Mouse (Mus musculus) liver, embryonic 14.5 days (tissue): ENCODE measurements around the gene Gna11. TPM values are rescaled to one million over a fixed set of nuclear protein-coding genes. Genes with fewer than 3 reads are reported as not detected.

ENCODE experiments used
- ATAC-seq: fragments of 200-750 bp; cut with Nextera tagmentation; 2 replicates; pipeline ENCODE4 v1.8.0; 2017; ENCODE audit warnings: moderate number of reproducible peaks, mild to moderate bottlenecking, moderate library complexity; ENCODE audit not compliant: insufficient read depth
- DNase-seq, 3 experiments: peaks; one replicate each; pipeline ENCODE4 v3.0.0-alpha.2; 2012 to 2013; ENCODE audit warnings: low read depth in 3 of 3, low spot score in 3 of 3
- H3K27ac ChIP-seq: fragments of 300-500 bp; sonication (generic); 2 replicates; pipeline ENCODE4 v1.5.1; 2014; ENCODE audit warnings: moderate library complexity, mild to moderate bottlenecking, control low read depth, inconsistent platforms
- H3K27me3 ChIP-seq: fragments of 300-500 bp; sonication (generic); 2 replicates; pipeline ENCODE4 v1.6.1; 2014; ENCODE audit warnings: mild to moderate bottlenecking, low read length, moderate library complexity; ENCODE audit not compliant: control insufficient read depth, insufficient read depth
- H3K36me3 ChIP-seq: fragments of 300-500 bp; sonication (generic); replicated peaks from 2 replicates; pipeline ENCODE4 v1.6.1; 2014; ENCODE audit warnings: low read depth; ENCODE audit not compliant: control insufficient read depth, insufficient read depth
- H3K4me1 ChIP-seq, 2 experiments: fragments of 200-500 bp in 1 of 2; fragments of 300-500 bp in 1 of 2; sonication (generic) in 1 of 2; replicated peaks; 2 replicates each; pipeline ENCODE4 v1.6.1; 2012 to 2014; ENCODE audit warnings: antibody characterized with exemption in 1 of 2, inconsistent platforms in 1 of 2, low read length in 1 of 2; ENCODE audit not compliant: control insufficient read depth in 2 of 2, insufficient read depth in 2 of 2
- H3K4me2 ChIP-seq: fragments of 300-500 bp; sonication (generic); 2 replicates; pipeline ENCODE4 v1.6.1; 2014; ENCODE audit warnings: low read depth, mild to moderate bottlenecking, control low read depth, moderate library complexity
- H3K4me3 ChIP-seq, 2 experiments: fragments of 200-500 bp in 1 of 2; fragments of 300-500 bp in 1 of 2; sonication (generic) in 1 of 2; 2 replicates each; pipeline ENCODE4 v1.5.1; 2012 to 2014; ENCODE audit warnings: low read depth in 2 of 2, low read length in 2 of 2, mild to moderate bottlenecking in 2 of 2, control low read depth in 1 of 2, inconsistent platforms in 1 of 2, moderate library complexity in 1 of 2; ENCODE audit not compliant: insufficient read depth in 1 of 2
- H3K9ac ChIP-seq: fragments of 300-500 bp; sonication (generic); replicated peaks from 2 replicates; pipeline ENCODE4 v1.6.1; 2014; ENCODE audit warnings: mild to moderate bottlenecking, control low read depth, moderate library complexity
- H3K9me3 ChIP-seq: fragments of 300-500 bp; sonication (generic); 2 replicates; pipeline ENCODE4 v1.6.1; 2016; ENCODE audit warnings: low read length, mixed read lengths; ENCODE audit not compliant: control insufficient read depth
- CTCF ChIP-seq: IDR thresholded peaks from 2 replicates; pipeline ENCODE4 v1.5.1; 2016; ENCODE audit warnings: antibody characterized with exemption, low read depth, control low read depth
- EP300 ChIP-seq: IDR thresholded peaks from 2 replicates; pipeline ENCODE4 v1.6.1; 2016; ENCODE audit warnings: antibody characterized with exemption, low read depth
- WGBS: fragments of 180-500 bp; shearing (Covaris S2); extraction: QIAGEN DNeasy Blood & Tissue Kit; methylation state at CpG from one replicate; pipeline ENCODE4 v1.1.7; 2014; ENCODE audit not compliant: insufficient replicate concordance; 5-methylcytosine and 5-hydroxymethylcytosine counted together
- polyA plus RNA-seq, 2 experiments: library from polyadenylated mRNA; depleted of rRNA in 1 of 2; stranded (reverse) in 1 of 2; unstranded in 1 of 2; fragments of >200 nt; fragmentation: Nextera tagmentation in 1 of 2; extraction: Ambion mirVana in 1 of 2; gene quantifications; 2 replicates each; pipeline versions ENCODE4 v1.2.1 to v1.2.3; 2012 to 2014

The Gna11 gene
- polyA plus RNA-seq, 2 experiments: 17.0 to 17.4 TPM

DNA sequence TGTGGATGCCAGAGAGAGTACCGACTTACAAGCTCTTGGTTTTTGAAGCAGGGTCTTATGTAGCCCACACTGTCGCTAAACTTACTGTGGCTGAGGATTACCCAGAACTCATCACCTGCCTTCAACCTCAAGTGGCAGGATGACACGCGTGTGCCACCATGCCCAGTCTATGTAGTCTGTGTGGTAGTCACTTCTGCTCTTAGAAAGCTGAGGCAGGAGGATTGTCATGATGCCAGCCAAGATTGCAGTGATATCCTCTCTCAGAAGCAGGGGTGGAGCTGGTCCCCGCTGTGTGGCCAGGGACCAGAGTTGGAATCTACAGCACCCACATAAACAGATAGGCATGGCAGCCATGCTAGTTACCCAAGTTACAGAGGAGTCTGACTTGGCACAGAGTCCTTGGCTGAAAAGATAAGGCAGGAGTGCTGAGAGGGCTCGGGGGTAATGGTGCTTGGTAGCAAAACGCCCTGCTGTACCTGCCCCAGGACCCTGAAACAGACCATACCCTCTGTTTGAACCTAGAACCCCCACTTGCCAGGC, 59.4 kb downstream of the Gna11 start:
- no peak overlapping the region for H3K27ac ChIP-seq
- H3K4me1 ChIP-seq: no peaks in the 10 kb centered on the region
- no peak for ATAC-seq
- no peak overlapping the region for H3K4me3 ChIP-seq
- peaks cover 18% of the 10 kb centered on the region for H3K36me3 ChIP-seq
- 42% methylated on average over 7 of the region's 7 CpGs for whole genome bisulfite sequencing
- H3K9ac ChIP-seq: no peak overlapping the region
- no peak overlapping the region for H3K4me2 ChIP-seq
- no peak for TF ChIP-seq CTCF
- no peaks in the 10 kb centered on the region for H3K9me3 ChIP-seq
- peaks cover 18% of the 10 kb centered on the region for H3K27me3 ChIP-seq
- DNase-seq: no peak

DNA sequence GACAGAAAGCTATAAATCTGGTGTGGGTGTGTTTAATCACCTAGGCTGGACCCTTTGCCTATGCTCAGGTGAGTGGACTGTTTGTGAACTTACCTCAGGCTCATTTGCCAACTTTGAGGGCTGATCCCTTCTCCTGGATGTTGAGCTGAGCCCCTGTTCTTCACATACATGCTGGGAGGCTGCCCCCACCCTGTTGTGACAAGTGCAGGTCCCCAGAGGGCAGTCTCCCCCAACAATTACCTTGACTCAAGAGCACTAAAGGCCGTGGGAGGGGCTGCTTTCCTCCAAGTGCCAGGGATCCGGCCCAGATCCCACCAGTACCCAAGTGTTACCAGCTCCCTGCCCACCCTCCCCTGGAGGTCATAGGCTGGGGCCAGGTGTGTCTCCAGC, 59.9 kb downstream of the Gna11 start:
- Histone ChIP-seq H3K27me3 (peaks cover 18% of the 10 kb centered on the region), H3K4me1 (no peaks in the 10 kb centered on the region), H3K4me2 (no peak overlapping the region), H3K4me3 (no peak overlapping the region), H3K9me3 (no peaks in the 10 kb centered on the region), H3K27ac (no peak overlapping the region), H3K9ac (no peak overlapping the region), H3K36me3 (peaks cover 18% of the 10 kb centered on the region)
- peak; percentile 39 for TF ChIP-seq CTCF
- TF ChIP-seq EP300: no peak
- DNase-seq: no peak
- no peak for ATAC-seq
- 6% methylated on average over 2 of the region's 2 CpGs for WGBS

DNA sequence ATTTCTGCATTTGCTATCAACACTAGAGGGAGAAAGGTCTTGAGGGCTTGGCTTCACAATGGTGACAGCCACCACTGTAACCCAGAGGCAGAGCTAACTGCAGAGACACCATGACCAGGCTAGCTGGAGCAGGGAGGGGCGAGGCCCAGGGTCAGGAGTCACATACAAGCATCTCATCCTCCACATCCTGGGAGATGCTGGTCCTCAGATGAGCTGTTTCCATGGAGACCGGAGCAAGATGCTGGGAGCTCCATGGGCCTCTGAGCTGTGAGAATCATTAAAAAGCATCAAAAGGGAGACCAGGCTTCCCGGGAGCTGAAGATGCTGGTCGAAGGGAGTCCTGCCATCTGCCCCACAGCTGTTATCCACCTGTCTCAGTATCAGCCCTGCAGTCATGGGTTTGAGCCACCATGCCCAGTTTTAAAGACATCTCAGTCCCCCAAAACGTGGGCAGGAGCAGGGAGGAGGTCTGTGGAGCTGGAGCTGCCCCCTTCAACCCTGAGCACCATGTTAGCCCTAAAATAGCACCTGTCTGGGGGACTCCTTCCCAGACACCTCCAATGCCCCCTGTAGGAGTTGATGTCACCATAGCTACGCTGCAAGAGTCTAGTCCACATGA, 60.4 kb downstream of the Gna11 start:
- ATAC-seq: no peak
- no peak overlapping the region for H3K4me3 ChIP-seq
- no peak for DNase-seq

DNA sequence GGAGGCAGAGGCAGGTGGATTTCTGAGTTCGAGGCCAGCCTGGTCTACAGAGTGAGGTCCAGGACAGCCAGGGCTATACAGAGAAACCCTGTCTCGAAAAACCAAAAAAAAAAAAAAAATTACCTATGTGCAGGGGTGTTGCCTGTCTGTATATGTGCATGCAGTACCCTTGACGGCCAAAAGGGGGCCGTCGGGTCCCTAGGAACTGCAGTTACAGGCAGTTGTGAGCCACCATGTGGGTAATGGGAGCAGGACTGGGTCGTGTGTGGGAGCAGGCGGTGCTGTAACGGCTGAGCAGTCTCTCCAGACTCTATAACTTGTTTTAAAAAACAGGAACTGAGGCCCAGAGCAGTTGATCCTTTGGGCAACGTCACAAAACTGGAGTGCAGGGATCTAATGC, 61.0 kb downstream of the Gna11 start:
- Histone ChIP-seq H3K9ac (no peak overlapping the region), H3K27ac (no peak overlapping the region), H3K4me3 (no peak overlapping the region), H3K9me3 (no peaks in the 10 kb centered on the region), H3K4me1 (no peaks in the 10 kb centered on the region), H3K27me3 (peaks cover 18% of the 10 kb centered on the region), H3K4me2 (no peak overlapping the region), H3K36me3 (peaks cover 13% of the 10 kb centered on the region)
- 10% methylated on average over 9 of the region's 9 CpGs for WGBS
- ATAC-seq (no peak), DNase-seq (no peak)
- TF ChIP-seq CTCF: peak; percentile 82
- TF ChIP-seq EP300: no peak

More for the DNA sequence above, 60.4 kb downstream of the Gna11 start:
- Histone ChIP-seq H3K4me2 (no peak overlapping the region), H3K9me3 (no peaks in the 10 kb centered on the region), H3K4me1 (no peaks in the 10 kb centered on the region), H3K27me3 (peaks cover 18% of the 10 kb centered on the region), H3K36me3 (peaks cover 14% of the 10 kb centered on the region), H3K9ac (no peak overlapping the region), H3K27ac (no peak overlapping the region)
- TF ChIP-seq CTCF: no peak
- 58% methylated on average over 6 of the region's 6 CpGs for WGBS

DNA sequence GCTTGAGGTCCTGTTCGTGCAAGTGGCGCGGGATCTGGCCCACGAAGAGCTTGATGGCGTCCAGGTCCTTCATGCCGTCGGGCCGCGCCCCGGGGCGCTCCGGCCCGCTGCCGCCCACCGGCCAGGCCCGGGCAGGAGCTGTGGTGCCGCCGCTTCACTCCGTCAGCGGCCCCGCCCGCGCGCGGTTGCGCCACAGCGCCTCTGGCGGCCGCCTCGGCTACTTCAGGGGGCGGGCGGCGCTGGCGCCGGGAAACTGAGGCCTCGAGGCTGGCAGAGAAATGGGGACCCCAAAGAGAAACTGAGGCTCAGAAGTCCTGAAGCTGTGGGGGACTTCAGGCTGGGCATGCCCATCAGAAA, 62.5 kb downstream of the Gna11 start, which contains the start of gene Celf5:
Celf5 (minus strand) TSS at position 177 of the 357 bp plus-strand sequence.
- H3K27ac ChIP-seq: no peak within 1 kb of the TSS
- peak within 1 kb of the TSS; percentile 21 to 37 for H3K4me3 ChIP-seq
- peaks cover 4% of the 10 kb centered on the region; the same call in 1 of the 2 replicates for H3K36me3 ChIP-seq
- peak within 1 kb of the TSS; percentile 50 for H3K4me2 ChIP-seq
- under 1% methylated on average over 36 of the region's 36 CpGs for WGBS
- DNase-seq (no peak), ATAC-seq (peak; percentile 61; the same call in 1 of the 2 replicates)
- H3K27me3 ChIP-seq: peaks cover 21% of the 10 kb centered on the region
- no peak within 1 kb of the TSS for H3K9ac ChIP-seq
- TF ChIP-seq EP300 (no peak), CTCF (peak; percentile 60; the same call in 1 of the 2 replicates)
- H3K4me1 ChIP-seq: no peaks in the 10 kb centered on the region
- H3K9me3 ChIP-seq: no peaks in the 10 kb centered on the region
